Mouse (Mus musculus) embryonic facial prominence, embryonic 11.5 days (tissue): ENCODE data around the gene Fbxo24. TPM values are rescaled to one million over a fixed set of nuclear protein-coding genes. Genes with fewer than 3 reads are reported as not detected.

ENCODE experiments used
- ATAC-seq: fragments of 200-750 bp; cut with Nextera tagmentation; replicated peaks from 2 replicates; pipeline ENCODE4 v1.8.0; 2017; ENCODE audit warnings: low read depth; ENCODE audit not compliant: insufficient number of reproducible peaks, low FRiP score, low TSS enrichment
- DNase-seq: peaks from one replicate; pipeline ENCODE4 v3.0.0-alpha.2; 2015; ENCODE audit warnings: low spot score
- H3K27ac ChIP-seq: fragments of 300-500 bp; sonication (generic); replicated peaks from 2 replicates; pipeline ENCODE4 v1.5.1; 2014; ENCODE audit warnings: mild to moderate bottlenecking, low read depth, low read length, control low read depth
- H3K27me3 ChIP-seq: fragments of 300-500 bp; sonication (generic); 2 replicates; pipeline ENCODE4 v1.6.1; 2014; ENCODE audit warnings: mild to moderate bottlenecking, low read length, moderate library complexity, mixed read lengths; ENCODE audit not compliant: control insufficient read depth, insufficient read depth
- H3K36me3 ChIP-seq: fragments of 300-500 bp; sonication (generic); replicated peaks from 2 replicates; pipeline ENCODE4 v1.6.1; 2014; ENCODE audit warnings: low read depth, mild to moderate bottlenecking, low read length, moderate library complexity, mixed read lengths; ENCODE audit not compliant: control insufficient read depth, insufficient read depth
- H3K4me1 ChIP-seq: fragments of 300-500 bp; sonication (generic); 2 replicates; pipeline ENCODE4 v1.6.1; 2014; ENCODE audit warnings: low read length, mixed read lengths; ENCODE audit not compliant: control insufficient read depth, insufficient read depth
- H3K4me2 ChIP-seq: fragments of 300-500 bp; sonication (generic); 2 replicates; pipeline ENCODE4 v1.6.1; 2014; ENCODE audit warnings: low read depth, mild to moderate bottlenecking, control low read depth, low read length, moderate library complexity
- H3K4me3 ChIP-seq: fragments of 300-500 bp; sonication (generic); 2 replicates; pipeline ENCODE4 v1.5.1; 2014; ENCODE audit warnings: low read depth, low read length, control low read depth
- H3K9ac ChIP-seq: fragments of 300-500 bp; sonication (generic); replicated peaks from 2 replicates; pipeline ENCODE4 v1.6.1; 2014; ENCODE audit warnings: mild to moderate bottlenecking, control low read depth, low read length
- H3K9me3 ChIP-seq: fragments of 300-500 bp; sonication (generic); replicated peaks from 2 replicates; pipeline ENCODE4 v1.6.1; 2016; ENCODE audit warnings: mild to moderate bottlenecking, low read length, inconsistent platforms, mixed read lengths; ENCODE audit not compliant: control insufficient read depth
- WGBS: fragments of 180-500 bp; shearing (Covaris S2); extraction: QIAGEN DNeasy Blood & Tissue Kit; methylation state at CpG from one replicate; pipeline ENCODE4 v1.1.7; 2014; 5-methylcytosine and 5-hydroxymethylcytosine counted together
- polyA plus RNA-seq: library from polyadenylated mRNA; unstranded; fragments of >200 nt; fragmentation: Nextera tagmentation; extraction: Ambion mirVana; gene quantifications from 2 replicates; pipeline ENCODE4 v1.2.1, GENCODE M21; 2014

Gene Fbxo24
- polyA plus RNA-seq, 1 experiment from 2014 or later: 0.13 TPM

GRCm38 (mm10) chr5:137598100-137598826 lies 30.5 kb downstream of the Fbxo24 start:
- 95% methylated on average over 2 of the region's 2 CpGs for WGBS
- ATAC-seq: no peak
- Histone ChIP-seq H3K9me3 (no peaks in the 10 kb centered on the region), H3K4me3 (no peak overlapping the region), H3K27me3 (no peaks in the 10 kb centered on the region), H3K36me3 (no peaks in the 10 kb centered on the region), H3K9ac (no peak overlapping the region), H3K4me1 (no peaks in the 10 kb centered on the region), H3K27ac (no peak overlapping the region), H3K4me2 (no peak overlapping the region)
- no peak for DNase-seq

GRCm38 (mm10) chr5:137597625-137598024 lies 31.2 kb downstream of the Fbxo24 start:
- H3K27ac ChIP-seq: no peak overlapping the region
- H3K9me3 ChIP-seq: no peaks in the 10 kb centered on the region
- no peaks in the 10 kb centered on the region for H3K4me1 ChIP-seq
- H3K9ac ChIP-seq: no peak overlapping the region
- no peak overlapping the region for H3K4me3 ChIP-seq
- H3K27me3 ChIP-seq: no peaks in the 10 kb centered on the region
- H3K4me2 ChIP-seq: no peak overlapping the region
- ATAC-seq: no peak
- WGBS: 96% methylated on average over 6 of the region's 6 CpGs
- H3K36me3 ChIP-seq: no peaks in the 10 kb centered on the region
- no peak for DNase-seq

GRCm38 (mm10) chr5:137596601-137597261 lies 32.1 kb downstream of the Fbxo24 start:
- Histone ChIP-seq H3K4me3 (no peak overlapping the region), H3K36me3 (no peaks in the 10 kb centered on the region), H3K9ac (no peak overlapping the region), H3K9me3 (no peaks in the 10 kb centered on the region), H3K4me2 (peak overlapping the region; percentile 19; the same call in 1 of the 2 replicates), H3K27ac (no peak overlapping the region), H3K4me1 (no peaks in the 10 kb centered on the region), H3K27me3 (no peaks in the 10 kb centered on the region)
- ATAC-seq: no peak
- DNase-seq: no peak
- WGBS: 31% methylated on average over 30 of the region's 30 CpGs

GRCm38 (mm10) chr5:137595921-137596320 lies 32.9 kb downstream of the Fbxo24 start:
- no peak overlapping the region for H3K9ac ChIP-seq
- no peak overlapping the region for H3K4me3 ChIP-seq
- H3K9me3 ChIP-seq: no peaks in the 10 kb centered on the region
- no peak overlapping the region for H3K27ac ChIP-seq
- DNase-seq (no peak), ATAC-seq (no peak)
- no peak overlapping the region for H3K4me2 ChIP-seq
- H3K27me3 ChIP-seq: no peaks in the 10 kb centered on the region
- H3K4me1 ChIP-seq: no peaks in the 10 kb centered on the region
- WGBS: 82% methylated on average over 7 of the region's 7 CpGs
- H3K36me3 ChIP-seq: no peaks in the 10 kb centered on the region

- Histone ChIP-seq H3K4me2 (no peak overlapping the region), H3K9me3 (no peaks in the 10 kb centered on the region), H3K27me3 (no peaks in the 10 kb centered on the region), H3K27ac (no peak overlapping the region), H3K9ac (no peak overlapping the region), H3K36me3 (no peaks in the 10 kb centered on the region), H3K4me1 (no peaks in the 10 kb centered on the region), H3K4me3 (no peak overlapping the region)
- no peak for DNase-seq
- no peak for ATAC-seq
- WGBS: 71% methylated on average over 5 of the region's 5 CpGs
Observed at GRCm38 (mm10) chr5:137590507-137590906, 38.3 kb downstream of the Fbxo24 start.

- DNase-seq: peak; percentile 77
Observed at GRCm38 (mm10) chr5:137584976-137585375, 43.8 kb downstream of the Fbxo24 start.

GRCm38 (mm10) chr5:137583670-137584169 lies 45.1 kb downstream of the Fbxo24 start:
- WGBS: 11% methylated on average over 27 of the region's 27 CpGs

More at GRCm38 (mm10) chr5:137584976-137585375, 43.8 kb downstream of the Fbxo24 start:
- H3K27me3 ChIP-seq: 0 out of 2 replicates have a peak, but pooled peaks cover 3% of the 10 kb centered on the region
- no peak overlapping the region for H3K9ac ChIP-seq
- H3K36me3 ChIP-seq: no peaks in the 10 kb centered on the region
- no peaks in the 10 kb centered on the region for H3K9me3 ChIP-seq
- no peak for ATAC-seq
- H3K4me2 ChIP-seq: no peak overlapping the region
- WGBS: 36% methylated on average over 8 of the region's 8 CpGs
- no peak overlapping the region for H3K27ac ChIP-seq
- peaks cover 5% of the 10 kb centered on the region; the same call in 1 of the 2 replicates for H3K4me1 ChIP-seq
- no peak overlapping the region for H3K4me3 ChIP-seq

GRCm38 (mm10) chr5:137582702-137583101 lies 46.1 kb downstream of the Fbxo24 start:
- 27% methylated on average over 8 of the region's 8 CpGs for WGBS
- Histone ChIP-seq H3K9ac (no peak overlapping the region), H3K4me3 (no peak overlapping the region), H3K4me2 (no peak overlapping the region), H3K36me3 (no peaks in the 10 kb centered on the region), H3K27ac (no peak overlapping the region), H3K9me3 (no peaks in the 10 kb centered on the region), H3K4me1 (peaks cover 5% of the 10 kb centered on the region; the same call in 1 of the 2 replicates), H3K27me3 (0 out of 2 replicates have a peak, but pooled peaks cover 3% of the 10 kb centered on the region)
- no peak for DNase-seq
- no peak for ATAC-seq

More at GRCm38 (mm10) chr5:137583670-137584169, 45.1 kb downstream of the Fbxo24 start:
- peak overlapping the region; percentile 41 for H3K9ac ChIP-seq
- DNase-seq (peak; percentile 69), ATAC-seq (peak; percentile 47)
- H3K4me2 ChIP-seq: peak overlapping the region; percentile 67
- H3K4me1 ChIP-seq: peaks cover 5% of the 10 kb centered on the region; the same call in 1 of the 2 replicates
- no peaks in the 10 kb centered on the region for H3K9me3 ChIP-seq
- H3K27ac ChIP-seq: no peak overlapping the region
- H3K4me3 ChIP-seq: peak overlapping the region; percentile 23
- no peaks in the 10 kb centered on the region for H3K36me3 ChIP-seq
- 0 out of 2 replicates have a peak, but pooled peaks cover 3% of the 10 kb centered on the region for H3K27me3 ChIP-seq
